Mouse (Mus musculus) ovary, postnatal 14 days (tissue): ENCODE measurements around the gene Cryge.
A peak's percentile ranks its signal among the peaks of the same experiment; 100 is the strongest.
"Not testable (repeated sequence)": the region's sequence is repeated elsewhere in the genome, so short reads cannot be mapped to it uniquely, and the experiment has no call there.

Experiments used
- DNase-seq: peaks from one replicate; pipeline ENCODE4 v3.0.0; 2022; ENCODE audit warnings: low spot score

Cryge gene

DNA sequence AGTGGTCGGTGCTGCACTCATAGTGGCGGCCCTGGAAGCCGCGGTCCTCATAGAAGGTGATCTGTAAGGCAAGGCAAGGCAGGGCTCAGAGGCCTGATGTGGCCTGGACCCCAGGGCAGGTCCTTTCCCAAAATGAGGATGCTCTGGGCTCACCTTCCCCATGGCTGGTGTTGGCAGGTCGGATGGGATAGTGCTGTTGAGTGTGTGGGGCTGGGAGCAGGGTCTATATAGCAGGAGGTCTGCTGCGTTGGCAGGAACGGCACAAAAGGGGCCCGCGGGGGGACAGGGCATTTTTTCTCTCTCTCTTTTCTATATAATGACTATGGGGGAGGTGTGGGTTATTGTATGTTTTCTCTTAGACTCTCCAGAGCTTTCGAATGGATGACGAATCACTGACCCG lies at the start of gene Cryge:
Cryge (minus strand) TSS at position 198 of the 400 bp plus-strand sequence.
- DNase-seq: not testable (repeated sequence)

DNA sequence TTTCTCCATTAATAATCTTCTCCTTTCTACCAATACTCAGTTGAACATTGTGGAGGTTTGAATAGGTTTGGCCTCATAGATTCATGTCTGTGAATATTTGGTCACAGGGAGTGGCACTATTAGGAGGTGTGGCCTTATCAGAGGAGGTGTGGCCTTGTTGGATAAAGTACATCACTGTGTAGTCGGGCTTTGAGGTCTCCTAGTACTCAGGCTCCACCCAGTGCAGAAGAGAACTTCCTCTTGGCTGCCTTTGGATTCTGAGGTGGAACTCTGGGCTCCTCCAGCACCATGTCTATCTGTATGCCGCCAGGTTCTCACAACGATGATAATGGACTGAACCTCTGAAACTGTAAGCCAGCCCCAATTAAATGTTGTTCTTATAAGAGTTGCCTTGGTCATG lies 46.0 kb upstream of the Cryge start:
- DNase-seq: no peak

GRCm38 (mm10) chr1:65091566-65091965 lies 40.6 kb upstream of the Cryge start:
- DNase-seq: no peak

DNA sequence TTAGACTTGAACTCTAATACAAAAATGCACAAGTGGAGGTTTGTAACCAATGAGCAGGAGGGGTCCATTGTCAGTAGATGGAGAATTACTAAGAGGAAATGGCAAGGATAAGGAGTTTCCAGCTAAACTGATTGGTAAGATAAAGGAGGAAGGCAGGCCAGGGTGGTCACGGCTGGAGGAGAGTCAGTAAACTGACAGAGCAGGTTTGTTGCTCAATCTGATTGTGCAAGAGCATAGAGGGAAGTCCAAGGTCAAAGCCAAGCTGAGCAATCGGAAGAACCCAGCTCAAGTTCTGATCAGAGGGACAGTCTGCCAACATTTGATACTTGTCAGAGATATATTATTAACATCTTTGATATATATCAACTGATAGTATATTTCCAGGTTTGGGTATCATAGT lies 39.4 kb upstream of the Cryge start:
- no peak for DNase-seq

DNA sequence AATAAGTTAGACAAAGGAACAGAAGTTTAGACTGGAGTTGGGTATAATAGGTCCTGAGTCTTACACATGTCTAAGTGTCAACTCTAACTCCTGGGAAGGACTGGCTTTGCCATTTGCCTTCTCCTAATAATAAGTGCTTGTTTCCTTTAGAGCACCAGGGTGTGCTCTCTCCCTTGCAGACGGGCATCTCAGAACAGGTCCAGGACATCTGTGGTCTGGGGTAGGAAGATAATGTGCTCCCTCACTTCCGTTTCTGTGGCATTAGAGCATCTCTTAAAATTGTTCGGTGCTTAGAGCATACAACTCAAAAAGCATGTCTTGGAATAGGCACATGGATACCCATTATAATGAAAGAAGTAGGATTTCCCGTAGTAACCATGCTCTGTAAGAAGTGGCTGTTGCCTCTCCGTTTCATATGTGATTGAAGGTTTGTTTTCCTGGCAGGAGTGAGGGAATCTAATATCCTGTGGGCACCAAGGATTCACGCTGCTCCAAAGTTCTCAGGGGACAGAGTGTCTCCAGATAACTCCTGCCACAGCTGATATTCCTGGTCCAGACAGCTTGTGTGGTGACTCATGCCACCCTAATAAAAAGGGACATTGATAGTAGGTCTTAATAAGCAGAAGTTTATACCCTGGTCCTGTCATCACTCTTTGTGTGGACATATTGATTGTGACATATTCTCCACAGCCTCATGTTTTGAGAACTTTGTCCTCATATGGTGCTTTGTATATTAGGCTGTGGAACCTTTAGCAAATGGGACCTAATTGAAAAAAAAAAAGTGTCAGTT lies 37.8 kb upstream of the Cryge start:
- DNase-seq: no peak

DNA sequence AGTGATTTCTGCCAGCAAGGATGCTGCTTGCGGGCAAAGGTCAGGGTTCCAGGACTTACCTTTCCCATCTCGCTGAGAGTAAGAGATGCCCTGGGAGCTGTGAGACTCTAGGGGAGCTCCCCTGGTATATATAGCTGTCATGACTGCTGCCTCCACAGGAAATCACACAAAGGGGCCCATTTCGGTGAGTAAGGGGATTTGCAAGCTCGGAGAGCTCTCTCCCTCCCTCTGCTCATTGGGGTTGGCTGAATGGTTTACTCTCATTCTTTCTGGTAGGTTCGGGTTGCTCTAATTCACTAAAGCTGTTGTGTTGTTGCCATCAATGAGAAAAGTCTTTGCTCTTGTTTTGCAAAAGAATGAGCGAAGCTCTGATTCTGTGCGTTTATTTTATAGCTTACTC lies 31.2 kb upstream of the Cryge start, which contains the start of gene Crygb:
Crygb (minus strand) TSS at position 101 of the 400 bp plus-strand sequence.
- DNase-seq: no peak

GRCm38 (mm10) chr1:65075607-65076006 lies 24.7 kb upstream of the Cryge start:
- DNase-seq: no peak

- DNase-seq: no peak
These were observed 22.6 kb upstream of the Cryge start, which contains the start of gene Crygc for GRCm38 (mm10) chr1:65073589-65073988. Crygc (minus strand) TSS chr1:65073689.

GRCm38 (mm10) chr1:65067842-65068241 lies 16.9 kb upstream of the Cryge start:
- no peak for DNase-seq

GRCm38 (mm10) chr1:65064201-65064600 lies 13.3 kb upstream of the Cryge start:
- no peak for DNase-seq

DNA sequence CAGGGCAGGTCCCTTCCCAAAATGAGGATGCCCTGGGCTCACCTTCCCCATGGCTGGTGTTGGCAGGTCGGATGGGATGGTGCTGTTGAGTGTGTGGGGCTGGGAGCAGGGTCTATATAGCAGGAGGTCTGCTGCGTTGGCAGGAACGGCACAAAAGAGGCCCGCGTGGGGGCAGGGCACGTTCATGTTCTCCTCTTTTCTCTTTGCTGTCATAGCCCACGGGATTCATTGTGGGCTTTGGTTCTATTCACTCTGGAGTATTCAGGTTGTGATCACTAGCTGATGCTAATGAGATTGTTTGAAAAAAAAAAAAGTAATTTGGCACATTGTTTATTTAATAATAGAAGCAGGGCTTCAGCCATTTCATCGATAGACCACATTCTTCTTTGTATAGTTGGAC lies 12.4 kb upstream of the Cryge start, which contains the start of gene Crygd:
Crygd (minus strand) TSS at position 101 of the 400 bp plus-strand sequence.
- no peak for DNase-seq

GRCm38 (mm10) chr1:65052140-65052539 lies 1.2 kb upstream of the Cryge start:
- no peak for DNase-seq

DNA sequence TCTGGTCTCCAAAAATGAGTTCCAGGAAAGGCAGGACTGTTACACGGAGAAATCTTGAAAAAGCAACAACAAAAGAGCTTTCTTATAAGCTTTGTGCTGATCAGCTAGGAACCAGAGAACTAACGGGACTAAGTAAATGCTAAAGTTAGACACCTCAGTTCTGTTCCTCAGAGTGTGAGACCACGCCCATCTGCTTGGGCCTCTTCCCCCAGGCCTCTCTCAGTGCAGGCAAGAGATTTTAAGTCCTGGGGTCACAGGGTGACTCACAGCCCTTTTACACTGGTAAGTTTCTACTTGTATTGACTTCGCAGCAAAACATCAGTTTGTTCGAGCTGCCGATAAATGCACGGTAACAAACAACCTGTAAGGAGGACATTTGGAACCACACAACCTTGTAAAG lies 747 bp upstream of the Cryge start:
- DNase-seq: no peak

DNA sequence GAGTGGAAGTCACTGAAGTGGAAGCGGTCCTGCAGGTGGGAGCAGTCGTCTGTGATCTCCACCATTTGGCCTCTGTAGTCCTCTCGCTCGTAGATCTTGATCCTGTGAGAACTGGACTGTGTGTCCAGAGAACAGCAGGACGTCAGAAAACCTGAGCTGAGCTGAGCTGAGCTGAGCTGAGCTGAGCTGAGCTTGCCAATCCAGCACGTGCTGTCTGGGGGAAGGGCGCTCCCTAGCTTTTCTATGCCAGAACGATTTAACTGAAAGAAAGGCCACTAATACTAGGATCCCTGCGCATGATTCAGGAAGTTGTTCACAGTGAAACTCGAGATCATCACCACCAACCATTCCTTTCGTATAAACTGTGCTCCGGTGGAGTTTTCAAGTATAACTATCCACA lies 2.2 kb downstream of the Cryge start:
- peak; percentile 28 for DNase-seq

DNA sequence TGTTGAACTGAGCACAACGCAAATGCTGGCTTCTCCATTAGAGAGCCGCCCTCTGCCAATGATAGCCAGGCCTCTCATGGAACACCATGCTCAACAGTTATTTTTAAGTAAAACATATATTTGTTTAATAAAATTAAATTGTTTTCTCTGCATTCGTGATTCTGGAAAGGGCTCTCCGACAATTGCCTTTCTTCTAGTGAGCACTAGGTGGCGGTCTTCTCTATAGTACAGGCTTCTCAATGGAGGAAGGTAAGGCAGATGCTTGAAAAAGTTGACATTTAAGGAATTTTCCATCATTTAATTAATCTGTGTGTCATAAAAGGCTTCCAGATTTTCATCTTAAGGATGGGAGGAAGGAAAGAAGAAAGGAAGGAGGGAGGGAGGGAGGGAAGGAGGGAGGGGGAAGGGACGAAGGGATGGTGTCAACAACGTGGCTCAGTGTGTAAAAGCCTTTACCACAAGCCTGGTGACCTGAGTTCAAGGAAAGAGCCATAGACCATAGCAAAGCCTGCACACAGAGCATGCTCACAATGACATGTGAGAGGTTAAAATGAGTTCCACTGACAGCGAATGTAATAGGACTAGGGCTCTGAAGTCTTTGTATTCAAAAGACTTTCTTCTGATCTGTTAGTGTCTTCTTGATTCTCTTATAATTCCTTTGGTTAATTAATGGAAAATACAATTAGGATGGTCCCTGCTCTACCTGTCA lies 4.4 kb downstream of the Cryge start:
- DNase-seq: no peak

GRCm38 (mm10) chr1:65043433-65043832 lies 7.5 kb downstream of the Cryge start:
- DNase-seq: no peak

DNA sequence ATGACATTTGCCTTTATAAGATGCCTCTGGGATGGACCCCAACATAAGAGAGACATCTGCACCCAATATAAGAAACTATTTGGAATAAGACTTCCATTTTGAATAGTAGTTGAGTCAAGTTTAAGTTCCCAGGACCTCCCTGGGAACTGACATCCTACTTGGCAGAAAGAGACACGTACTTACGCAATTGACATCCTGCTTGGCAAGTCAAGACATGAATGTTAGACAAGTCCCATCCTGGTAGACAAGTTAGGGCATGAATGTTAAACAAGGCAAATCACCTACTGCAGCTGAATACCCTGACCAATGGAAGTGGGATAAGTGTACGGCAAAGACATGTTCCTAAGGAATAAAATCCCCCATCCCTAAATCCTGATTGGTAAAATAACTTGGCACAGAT lies 9.1 kb downstream of the Cryge start:
- no peak for DNase-seq

GRCm38 (mm10) chr1:65040806-65041205 lies 10.1 kb downstream of the Cryge start:
- DNase-seq: peak; percentile 45

- no peak for DNase-seq
These were observed 11.3 kb downstream of the Cryge start for GRCm38 (mm10) chr1:65039679-65040078.

- DNase-seq: no peak
These were observed 13.4 kb downstream of the Cryge start for GRCm38 (mm10) chr1:65037542-65037941.

DNA sequence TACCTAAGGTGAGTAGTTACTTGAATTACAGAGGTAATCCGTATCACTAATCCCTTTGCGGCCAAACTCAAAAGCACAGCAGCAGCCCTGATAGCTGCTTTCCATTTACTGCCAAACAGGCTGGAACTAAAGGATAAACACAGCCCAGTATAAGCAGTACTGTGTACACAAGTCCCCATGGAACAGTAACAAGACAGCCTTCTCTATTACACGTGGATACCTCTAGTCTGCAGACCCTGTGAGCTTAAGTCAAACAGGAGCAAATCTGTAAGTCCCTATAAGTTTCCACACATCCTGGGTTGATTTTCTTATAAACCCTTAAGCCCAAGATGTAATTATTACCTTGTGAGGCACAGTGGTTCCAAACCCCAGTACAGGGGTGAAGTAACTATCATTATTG lies 15.4 kb downstream of the Cryge start:
- no peak for DNase-seq

GRCm38 (mm10) chr1:65032641-65033040 lies 18.3 kb downstream of the Cryge start, which contains the start of gene Akr1cl:
Akr1cl (minus strand) TSS chr1:65032759.
- no peak for DNase-seq

GRCm38 (mm10) chr1:65028206-65028605 lies 22.7 kb downstream of the Cryge start:
- no peak for DNase-seq
